Mouse (Mus musculus): ENCODE data around the gene Mpst.

Gene Mpst

DNA sequence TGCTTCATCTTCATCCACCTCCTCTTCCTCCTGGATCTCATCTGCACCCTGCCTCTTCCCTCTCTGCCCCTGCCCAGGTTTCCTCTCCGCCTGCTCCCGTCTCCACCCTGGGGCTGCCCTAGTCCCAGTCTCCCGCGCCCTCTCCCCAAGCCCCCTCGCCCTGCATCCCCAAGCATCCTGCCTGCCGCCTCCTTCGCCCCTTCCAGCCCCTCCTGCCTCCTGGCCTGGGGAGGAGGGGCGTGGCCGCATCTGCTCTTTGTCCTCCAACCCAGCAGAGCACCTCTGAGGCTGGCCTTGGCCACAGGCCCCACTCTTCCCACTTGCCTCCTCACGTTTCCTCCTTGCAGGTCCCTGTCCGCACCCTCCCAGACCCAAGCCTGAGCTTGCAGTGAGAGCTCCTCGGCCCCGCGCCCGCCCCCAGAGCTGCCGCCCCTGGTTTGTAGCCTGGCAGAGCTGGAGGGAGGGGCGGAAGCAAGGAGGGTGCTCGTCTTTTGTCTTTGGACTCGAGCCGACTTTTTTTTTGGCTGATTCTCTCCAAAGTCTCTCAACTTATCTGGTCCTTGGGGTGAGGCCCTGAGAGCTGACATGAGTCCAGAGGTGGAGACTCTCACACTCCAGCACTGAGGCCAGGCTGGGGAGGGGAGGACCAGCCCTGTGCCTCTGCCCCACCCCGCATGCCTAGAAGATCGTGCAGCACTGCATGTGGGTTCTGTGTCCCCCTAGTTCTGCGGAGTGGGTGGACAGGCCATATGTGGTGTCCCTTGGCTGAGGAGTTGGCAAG is 31.2 kb downstream of the Mpst start:
- no peak for DNase-seq

DNA sequence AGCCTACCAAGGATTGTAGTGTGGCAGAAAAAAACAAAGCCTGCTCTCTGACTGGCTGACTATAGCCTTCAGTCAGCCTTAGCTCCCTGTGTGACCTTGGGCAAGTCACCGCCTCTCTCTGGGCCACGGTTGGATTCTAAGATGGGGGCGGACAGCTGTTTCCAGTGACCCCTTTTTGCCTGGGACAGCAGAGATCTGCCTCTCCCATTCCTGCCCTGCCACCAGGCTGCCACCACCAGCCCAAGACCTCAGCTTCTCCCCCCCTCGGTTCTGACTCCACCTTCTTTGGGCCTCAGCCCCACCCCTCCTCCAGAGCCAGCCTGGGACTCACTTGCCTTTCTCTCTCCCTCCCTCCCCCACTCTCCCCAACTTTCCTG is 31.8 kb downstream of the Mpst start:
- no peak for DNase-seq

DNA sequence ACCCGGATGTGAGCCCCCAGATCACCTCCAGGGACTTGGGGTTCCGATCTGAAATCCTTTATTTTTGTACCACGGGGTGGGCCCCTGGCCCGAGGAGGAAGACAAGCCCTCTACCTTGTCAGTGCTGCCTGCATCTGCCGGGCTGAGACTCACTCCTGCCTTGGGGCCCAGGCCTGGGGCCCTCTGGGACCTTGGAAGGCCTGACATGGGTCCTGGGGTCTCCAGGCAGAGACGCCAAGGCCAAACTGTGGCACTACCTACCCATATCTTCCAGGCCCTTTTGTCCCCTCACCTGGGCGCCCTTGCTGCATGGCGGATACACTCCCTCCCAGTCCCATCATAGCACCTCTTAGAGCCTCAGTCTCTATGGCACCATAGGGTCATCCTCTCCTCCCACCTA is 32.3 kb downstream of the Mpst start:
- DNase-seq = no peak

DNA sequence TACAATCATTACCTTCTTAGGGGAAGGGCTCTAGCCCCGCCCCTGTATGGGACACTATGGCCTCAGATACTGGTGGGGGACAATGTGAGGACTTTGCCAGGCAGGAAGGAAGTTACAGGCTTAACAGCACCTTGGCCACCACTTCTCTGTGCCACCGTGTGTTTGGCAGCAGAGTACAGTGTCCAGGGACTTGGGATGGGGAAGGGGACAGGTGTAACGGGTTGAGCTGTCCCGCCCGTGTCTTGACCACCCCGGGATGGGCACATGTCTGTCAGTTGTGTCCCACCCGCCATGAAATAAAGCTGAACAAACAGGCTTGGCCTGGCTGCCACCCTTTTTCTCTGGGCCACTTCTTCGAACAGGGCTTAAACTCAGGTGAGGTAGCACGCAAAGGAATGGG is 32.8 kb downstream of the Mpst start:
- no peak for DNase-seq

DNA sequence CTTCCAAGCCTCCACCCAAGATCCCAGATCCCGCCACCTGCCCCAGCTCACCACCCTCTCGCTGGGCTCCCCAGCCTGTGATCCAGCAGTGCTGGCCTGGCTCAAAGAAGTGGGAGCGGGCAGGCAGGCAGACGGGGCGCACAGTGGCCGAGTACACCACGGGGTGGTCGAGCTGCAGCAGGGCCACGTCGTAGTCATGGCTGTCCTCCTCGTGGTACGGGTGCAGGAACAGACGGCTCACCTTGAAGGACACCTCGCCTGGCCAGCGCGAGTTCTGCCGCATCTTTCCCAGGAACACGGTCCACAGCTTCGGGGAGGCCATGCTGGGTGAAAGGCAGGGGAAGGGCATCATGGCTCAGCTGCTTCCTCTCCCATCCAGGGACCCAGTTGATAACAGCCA is 36.0 kb downstream of the Mpst start:
- DNase-seq = no peak

DNA sequence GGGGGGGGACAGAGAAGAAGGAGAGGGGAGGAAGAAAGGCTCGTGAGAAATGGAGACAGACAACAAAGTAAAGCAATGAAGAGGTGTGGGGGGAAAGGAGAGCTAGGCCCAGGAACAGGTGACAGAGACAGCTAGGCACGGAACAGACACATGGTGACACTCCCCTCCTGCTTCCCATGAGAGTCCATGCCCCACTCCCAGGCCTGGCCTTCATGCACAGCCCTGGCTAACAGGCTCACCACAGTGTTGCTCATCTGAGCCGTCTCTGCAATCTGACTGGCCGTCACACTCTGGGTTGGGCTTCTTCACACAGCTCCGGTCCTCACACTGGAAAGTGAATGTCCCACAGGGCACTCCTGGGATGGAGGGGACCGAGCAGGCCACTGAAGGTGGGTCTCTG is 37.6 kb downstream of the Mpst start:
- DNase-seq = no peak

DNA sequence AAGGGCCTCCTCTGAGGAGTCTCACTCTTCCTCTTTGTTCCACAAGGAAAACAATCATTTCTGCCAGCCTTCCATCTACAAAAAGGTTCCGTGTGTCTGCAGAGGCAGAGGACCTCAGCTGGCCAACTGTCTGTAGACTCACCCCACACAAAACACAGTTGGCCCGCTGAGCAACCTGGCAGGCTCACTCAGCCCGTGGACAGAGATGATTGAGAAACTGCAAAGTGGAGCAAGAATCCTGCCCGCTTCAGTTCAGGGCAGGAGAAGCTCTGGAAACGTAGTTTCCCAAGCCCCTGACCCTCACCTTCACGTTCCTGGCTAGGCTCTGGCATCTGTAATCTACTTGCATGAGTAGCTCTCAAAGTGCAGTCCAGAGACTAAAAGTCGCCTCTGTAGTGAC is 40.9 kb downstream of the Mpst start:
- DNase-seq = no peak

DNA sequence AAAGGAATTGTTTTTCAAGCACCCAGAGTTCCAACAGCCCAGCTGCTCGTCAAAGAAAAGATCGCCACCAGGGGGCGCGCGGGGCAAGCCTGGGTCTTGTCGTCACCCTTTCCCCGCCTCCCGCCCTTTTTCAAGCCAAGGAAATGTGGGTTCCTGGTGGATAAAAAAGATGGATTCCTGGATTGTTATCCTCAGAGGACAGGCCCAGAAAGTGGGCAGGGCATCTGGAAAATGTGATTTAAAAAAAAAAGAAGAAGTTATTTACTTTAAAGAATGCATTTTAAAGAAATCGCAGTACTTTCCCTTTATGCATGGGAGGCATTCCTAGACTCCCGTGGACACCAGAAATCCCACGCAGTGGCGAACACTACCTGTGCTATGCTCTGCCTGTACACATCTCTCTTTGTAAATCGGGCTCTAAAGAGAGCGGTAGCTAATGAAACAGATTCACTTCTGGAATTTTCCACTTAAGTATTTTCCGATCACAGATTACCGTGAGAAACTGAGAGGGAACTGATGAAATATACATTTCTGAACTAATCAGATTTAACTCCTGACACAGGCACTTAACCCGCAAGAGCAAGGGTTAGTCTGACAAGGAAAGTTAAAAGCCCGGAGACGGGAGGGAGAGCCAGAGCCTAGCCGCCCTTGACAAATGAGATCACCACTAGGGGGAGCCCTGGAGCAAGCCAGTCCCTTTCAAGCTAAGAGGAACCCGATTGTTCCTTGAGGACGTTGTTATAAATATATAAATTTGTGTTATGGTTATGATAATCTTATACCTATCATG is 41.7 kb downstream of the Mpst start:
- DNase-seq = peak; percentile 73 to 95

DNA sequence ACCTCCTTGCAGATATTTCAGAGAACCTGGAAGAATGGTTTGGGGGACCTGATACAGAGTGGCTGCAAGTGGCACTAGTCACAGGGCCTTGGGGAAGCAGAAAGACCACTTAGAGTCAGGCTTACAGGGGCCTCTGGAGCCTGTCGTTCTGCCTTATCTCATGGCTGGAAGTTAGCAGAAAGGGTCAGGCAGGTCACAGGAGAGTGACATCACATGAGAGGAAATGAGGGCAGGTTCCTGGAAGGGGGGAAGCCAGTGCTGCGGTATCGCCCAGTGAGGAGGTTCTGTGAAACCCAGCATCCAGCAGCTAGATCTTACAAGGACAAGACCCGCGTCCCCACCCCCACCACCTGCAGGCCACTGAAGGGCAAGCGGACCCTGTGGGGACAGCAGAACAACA is 42.9 kb downstream of the Mpst start:
- DNase-seq = no peak

DNA sequence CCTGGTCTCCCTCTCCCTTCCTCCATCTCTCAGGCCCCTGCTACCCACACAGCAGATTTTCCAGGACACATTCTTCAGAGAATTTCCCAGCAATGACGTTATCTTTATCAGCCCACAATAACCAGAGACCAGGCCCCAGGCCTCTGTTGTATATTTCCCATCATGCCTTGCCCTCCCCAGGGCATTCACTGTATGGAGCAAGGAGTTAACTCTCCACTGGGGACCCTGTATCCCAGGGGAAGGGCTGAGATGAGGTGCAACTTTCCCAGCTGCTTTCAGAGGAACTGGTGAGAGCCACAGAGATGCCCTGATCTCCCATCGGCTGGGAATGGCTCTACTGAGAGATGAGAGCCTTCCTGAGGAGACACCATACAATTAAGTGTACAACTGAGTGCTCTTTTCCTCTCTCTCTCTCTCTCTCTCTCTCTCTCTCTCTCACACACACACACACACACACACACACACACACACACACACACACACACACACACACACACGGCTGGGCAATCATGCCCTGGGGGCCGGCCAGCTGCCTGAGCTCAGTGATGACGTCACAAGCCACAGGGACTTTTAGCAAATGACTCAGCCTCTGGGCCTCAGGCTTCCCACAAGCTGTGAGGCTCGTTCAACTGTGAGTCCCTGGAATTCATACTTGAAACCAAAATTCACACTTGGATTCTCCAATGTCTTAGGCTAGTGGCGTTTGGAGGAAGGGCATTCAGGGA is 43.6 kb downstream of the Mpst start:
- DNase-seq = peak; percentile 28 to 36

DNA sequence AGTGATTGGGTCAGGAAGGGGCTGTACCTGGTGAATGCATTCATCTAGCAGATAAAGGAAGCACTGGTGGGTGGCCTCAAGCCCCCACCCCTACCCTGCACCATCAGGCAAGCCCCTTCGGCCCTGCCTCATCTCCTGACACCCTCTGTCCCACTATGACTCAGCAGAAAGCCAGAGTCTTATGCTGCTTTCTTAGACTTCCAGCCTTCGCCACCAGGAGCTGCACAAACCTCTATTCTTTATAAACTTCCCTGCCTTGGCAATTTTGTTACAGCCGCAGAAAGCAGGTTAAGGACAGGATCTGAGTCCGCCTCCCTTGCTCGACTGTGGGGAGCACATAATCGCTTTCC is 44.2 kb downstream of the Mpst start:
- no peak for DNase-seq

DNA sequence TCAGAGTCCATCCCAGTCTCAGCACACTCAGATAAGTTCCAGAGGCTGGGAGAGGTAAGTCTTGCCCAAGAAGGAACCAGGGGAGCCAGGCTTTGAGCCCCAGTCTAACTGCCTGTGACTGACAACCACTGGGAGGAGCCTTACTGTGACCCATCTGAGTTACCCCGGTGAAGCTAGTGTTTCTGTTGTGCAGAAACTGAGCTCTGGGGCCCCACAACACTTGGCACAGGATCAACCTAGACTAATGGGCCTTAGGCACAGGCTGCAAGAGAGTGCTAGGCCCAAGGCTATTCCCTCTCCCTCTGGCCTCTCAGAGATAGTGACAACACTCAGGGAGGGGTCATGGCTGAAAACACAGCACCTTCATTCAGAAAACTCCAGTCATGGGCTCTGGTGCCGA is 45.0 kb downstream of the Mpst start:
- DNase-seq = no peak

DNA sequence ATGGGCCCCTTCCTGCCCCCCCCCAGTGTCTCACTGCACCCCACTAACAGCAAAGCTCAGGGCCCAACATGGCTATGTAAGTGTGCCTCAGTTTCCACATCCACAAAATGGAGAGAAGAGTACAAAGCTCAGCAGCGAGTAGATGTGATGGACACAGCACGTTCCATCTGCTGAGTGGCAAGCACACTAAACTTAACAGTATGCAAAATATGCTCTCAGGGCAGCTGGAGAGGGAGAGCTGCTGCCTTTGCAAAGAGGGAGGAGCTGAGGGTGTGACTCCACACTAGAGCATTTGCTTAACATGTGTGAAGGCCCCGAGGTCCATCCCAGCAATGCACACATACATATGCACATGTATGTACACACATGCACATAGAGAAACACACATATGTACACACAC is 46.7 kb downstream of the Mpst start:
- no peak for DNase-seq

DNA sequence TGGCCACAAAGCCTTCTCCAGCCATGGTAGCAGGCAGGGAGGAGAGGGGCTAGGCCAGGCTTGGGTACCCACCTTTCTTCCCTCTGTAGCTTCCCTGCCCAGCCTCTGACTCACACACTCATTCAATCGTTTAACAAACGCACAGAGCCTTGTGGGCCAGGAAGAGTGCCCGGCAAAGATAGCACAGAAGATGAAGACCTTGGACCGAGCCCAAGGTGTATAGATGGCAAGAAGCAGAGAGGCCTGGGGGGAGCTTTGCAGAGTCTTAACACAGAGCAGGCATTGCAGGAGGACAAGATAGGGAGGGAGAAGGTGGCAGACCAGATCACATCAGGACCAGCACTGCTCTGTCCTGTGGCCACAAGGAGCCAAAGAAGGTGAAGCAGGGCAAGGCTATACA is 49.0 kb downstream of the Mpst start:
- DNase-seq = no peak

DNA sequence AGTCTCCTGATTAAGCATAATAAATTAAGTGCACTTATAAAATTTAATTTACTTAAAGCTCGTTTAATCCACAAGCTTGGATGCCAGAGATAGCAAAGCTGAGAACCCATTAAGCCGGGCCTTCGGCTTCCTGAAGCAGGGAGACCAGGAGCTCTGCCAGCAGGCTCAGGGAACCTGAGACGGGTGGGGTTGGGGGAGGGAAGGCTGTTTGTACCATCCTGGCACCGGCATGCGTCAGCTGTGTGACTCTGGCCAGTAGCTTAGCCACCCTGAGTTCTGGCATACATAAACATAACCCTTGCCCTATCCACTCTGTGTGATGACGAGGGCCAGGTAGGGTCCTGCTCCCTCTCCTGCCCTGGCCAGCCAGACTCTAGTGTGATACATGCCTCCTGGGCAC is 49.8 kb downstream of the Mpst start:
- no peak for DNase-seq

DNA sequence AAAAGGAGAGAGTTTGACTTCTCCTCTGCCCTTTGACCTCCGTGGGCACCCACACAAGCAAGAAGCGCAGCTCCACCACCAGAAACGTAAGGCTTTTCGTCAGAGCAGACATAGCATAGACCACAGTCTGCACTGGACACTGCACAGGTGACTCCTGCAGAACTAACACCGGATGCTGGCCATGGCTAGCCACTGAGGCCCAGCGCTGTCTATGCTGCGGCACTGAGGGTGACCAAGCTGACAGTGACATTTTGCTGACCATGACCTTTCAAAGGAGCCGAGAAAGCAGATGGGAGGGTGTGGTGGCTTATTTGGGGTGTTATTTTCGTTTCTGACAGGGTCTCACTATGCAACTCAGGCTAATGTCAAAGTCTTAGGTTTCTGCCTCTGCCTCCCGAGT is 51.0 kb downstream of the Mpst start:
- no peak for DNase-seq

DNA sequence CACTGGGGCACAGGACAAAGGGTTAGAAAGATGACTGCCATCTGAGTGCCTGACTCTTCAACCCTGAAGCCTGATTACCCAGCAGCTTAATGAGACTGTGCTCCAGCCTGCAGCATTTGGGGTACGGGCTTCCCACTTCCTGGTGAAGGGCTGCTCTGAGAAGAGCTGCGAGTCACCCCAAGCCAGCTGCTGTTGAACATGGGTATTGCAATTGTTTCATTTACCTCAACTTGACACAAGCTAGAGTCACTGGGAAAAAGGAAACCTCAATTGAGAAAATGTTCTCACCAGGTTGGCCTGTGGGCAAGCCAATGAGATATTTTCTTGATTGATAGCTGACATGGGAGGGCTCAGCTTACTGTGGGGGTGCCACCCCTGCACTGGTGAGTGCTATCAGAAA is 56.8 kb downstream of the Mpst start:
- DNase-seq = no peak

All from spleen, adult 18-20 months (tissue).